In the genomic region with DNA sequence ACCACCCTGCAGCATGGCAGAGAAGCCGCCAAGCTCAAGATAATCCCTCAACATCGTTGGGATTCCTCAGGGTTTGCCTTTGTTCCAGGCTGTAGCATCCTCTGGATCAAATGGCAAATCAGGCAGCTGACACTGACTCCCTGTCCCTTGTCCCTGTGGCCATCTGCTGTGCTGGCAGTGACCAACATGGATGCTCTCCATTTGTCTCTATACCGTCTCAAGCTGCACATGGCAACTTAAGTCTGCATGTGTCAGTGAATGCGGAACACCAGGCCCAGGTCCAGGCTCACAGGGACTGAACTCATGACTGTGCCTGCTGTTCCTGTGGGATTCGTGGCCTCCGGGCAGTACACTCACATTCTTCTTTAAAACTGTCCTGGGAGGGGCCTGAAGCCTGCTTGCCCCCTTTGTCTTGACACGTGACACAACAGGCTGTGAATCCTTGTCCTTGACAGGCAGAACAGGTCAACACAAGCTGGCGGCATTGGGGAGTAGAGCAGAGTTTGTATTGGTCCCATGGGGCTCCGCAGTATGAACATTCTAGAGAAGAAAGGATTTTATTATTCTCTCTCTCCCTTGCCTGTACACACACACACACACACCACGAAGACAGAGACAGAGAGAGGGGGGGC, we compare ENCODE assay signal across 13 mouse cellular contexts. TPM values are rescaled to one million over a fixed set of nuclear protein-coding genes. Genes with fewer than 3 reads are reported as not detected.
DNase-seq lines count a peak whose midpoint lies in the region; ATAC-seq and TF ChIP-seq lines count a peak whose summit lies in the region.
"Had no signal": no experiment of that assay in that cellular context is flagged by ENCODE, and none has a peak within 500 bp of the region (broad histone marks: within the 10 kb centered on the region; RNA-seq: fewer than 3 reads in every experiment).

No protein-coding gene starts in this region.

- WGBS in kidney, embryonic 14.5 days = 69% methylated on average over 9 of the region's 10 CpGs
- WGBS in heart, embryonic 14.5 days = 57% methylated on average over 9 of the region's 10 CpGs
- 88% methylated on average over 10 of the region's 10 CpGs for WGBS in lung, postnatal 0 days

- peak; percentile 27 to 50 for DNase-seq in adrenal gland, adult (ENCODE audit: inconsistent age in 2 of 2, low spot score in 1 of 2)
- no peak for DNase-seq in adrenal gland, postnatal 36 days
- DNase-seq in kidney, adult 18-20 months = peak; percentile 6
- DNase-seq in cerebellum, adult 11 months = peak; percentile 76
- DNase-seq in urinary bladder, postnatal 14 days (ENCODE audit: low spot score) = no peak
- DNase-seq in lung, postnatal 0 days (ENCODE audit: low spot score) = no peak
- DNase-seq: adrenal gland, adult 8-10 months; thymus, postnatal 25 days had no signal

- H3K4me3 ChIP-seq in kidney, embryonic 14.5 days (ENCODE audit: low read length) = no peak overlapping the region
- H3K4me3 ChIP-seq in heart, embryonic 14.5 days (ENCODE audit: control insufficient read depth in 1 of 2, insufficient read depth in 1 of 2, low read depth in 1 of 2, low read length in 2 of 2) = no peak overlapping the region
- H3K4me3 ChIP-seq in lung, postnatal 0 days (ENCODE audit: low read depth, low read length) = no peak overlapping the region
- H3K4me3 ChIP-seq: liver, embryonic 12.5 days had no signal

- H3K4me1 ChIP-seq in kidney, embryonic 14.5 days (ENCODE audit: control insufficient read depth, insufficient read depth, low read length) = no peaks in the 10 kb centered on the region
- H3K4me1 ChIP-seq in heart, embryonic 14.5 days (ENCODE audit: control insufficient read depth in 2 of 2, insufficient read depth in 2 of 2, low read length in 2 of 2) = peaks cover 5 to 6% of the 10 kb centered on the region in 2 experiments; a peak in 3 of 4 replicates
- no peaks in the 10 kb centered on the region for H3K4me1 ChIP-seq in lung, postnatal 0 days (ENCODE audit: insufficient read depth, low read depth, low read length)
- H3K4me1 ChIP-seq: liver, embryonic 12.5 days had no signal

- H3K4me2 ChIP-seq in kidney, embryonic 14.5 days (replicated peaks; ENCODE audit: low read depth, low read length) = no peak overlapping the region
- no peak overlapping the region for H3K4me2 ChIP-seq in heart, embryonic 14.5 days (ENCODE audit: low read length)
- no peak overlapping the region for H3K4me2 ChIP-seq in lung, postnatal 0 days (replicated peaks; ENCODE audit: low read depth, low read length)
- H3K4me2 ChIP-seq: liver, embryonic 12.5 days had no signal

- ATAC-seq in kidney, embryonic 14.5 days (ENCODE audit: low FRiP score, low TSS enrichment) = no peak
- ATAC-seq in heart, embryonic 14.5 days (ENCODE audit: insufficient number of reproducible peaks, insufficient read depth, low FRiP score, low read depth) = no peak
- ATAC-seq in lung, postnatal 0 days = no peak
- ATAC-seq: liver, embryonic 12.5 days had no signal

- H3K9me3 ChIP-seq in kidney, embryonic 14.5 days (ENCODE audit: control insufficient read depth, low read length) = no peaks in the 10 kb centered on the region
- H3K9me3 ChIP-seq in heart, embryonic 14.5 days (ENCODE audit: control insufficient read depth, low read length) = no peaks in the 10 kb centered on the region
- H3K9me3 ChIP-seq in lung, postnatal 0 days (ENCODE audit: low read length) = no peaks in the 10 kb centered on the region
- H3K9me3 ChIP-seq: G1E; liver, embryonic 12.5 days had no signal

- TF ChIP-seq CTCF in lung, postnatal 0 days (IDR thresholded peaks at IDR 0.05) = no peak

- TF ChIP-seq EP300 in lung, postnatal 0 days (IDR thresholded peaks at IDR 0.05) = no peak

- H3K27ac ChIP-seq in kidney, embryonic 14.5 days (ENCODE audit: low read depth, low read length) = no peak overlapping the region
- peak overlapping the region; percentile 51 to 62 for H3K27ac ChIP-seq in heart, embryonic 14.5 days (replicated peaks in 1 of 2; ENCODE audit: control insufficient read depth in 1 of 2, insufficient read depth in 1 of 2, low read depth in 2 of 2, low read length in 2 of 2)
- H3K27ac ChIP-seq in lung, postnatal 0 days (ENCODE audit: low read length) = no peak overlapping the region
- H3K27ac ChIP-seq: liver, embryonic 12.5 days; macrophage had no signal

- H3K36me3 ChIP-seq in kidney, embryonic 14.5 days (ENCODE audit: control insufficient read depth, insufficient read depth, low read length) = peaks cover 83% of the 10 kb centered on the region
- peaks cover 99% of the 10 kb centered on the region for H3K36me3 ChIP-seq in heart, embryonic 14.5 days (ENCODE audit: control insufficient read depth, insufficient read depth, low read length)
- peaks cover 60% of the 10 kb centered on the region for H3K36me3 ChIP-seq in lung, postnatal 0 days (ENCODE audit: insufficient read depth, low read length)

- H3K9ac ChIP-seq in kidney, embryonic 14.5 days (ENCODE audit: low read depth, low read length) = no peak overlapping the region
- no peak overlapping the region; the same call in 1 of the 2 replicates for H3K9ac ChIP-seq in heart, embryonic 14.5 days (ENCODE audit: low read length)
- no peak overlapping the region for H3K9ac ChIP-seq in lung, postnatal 0 days (replicated peaks; ENCODE audit: low read depth)
- H3K9ac ChIP-seq: liver, embryonic 12.5 days had no signal

- H3K27me3 ChIP-seq in kidney, embryonic 14.5 days (ENCODE audit: control insufficient read depth, insufficient read depth, low read length) = no peaks in the 10 kb centered on the region
- no peaks in the 10 kb centered on the region for H3K27me3 ChIP-seq in heart, embryonic 14.5 days (ENCODE audit: control insufficient read depth, insufficient read depth, low read length)
- H3K27me3 ChIP-seq in lung, postnatal 0 days (replicated peaks; ENCODE audit: insufficient read depth, low read length) = no peaks in the 10 kb centered on the region
- H3K27me3 ChIP-seq: liver, embryonic 12.5 days had no signal

RNA-seq across cellular contexts. Expression of a gene that starts 21.8 kb away (rescaled TPM):
- total RNA-seq in adrenal gland, postnatal 36 days (2021) = 10 to 100 TPM; 48.5 to 49.5 TPM
- 70.5 and 106 TPM in 2 replicates for polyA plus RNA-seq in kidney, embryonic 14.5 days (2014; fragmentation: Nextera tagmentation; extraction: Ambion mirVana)
- 41.9 and 44.0 TPM in 2 replicates for polyA plus RNA-seq in heart, embryonic 14.5 days (2014; fragmentation: Nextera tagmentation; extraction: Ambion mirVana)
- polyA plus RNA-seq in lung, postnatal 0 days (2015; fragmentation: Nextera tagmentation; extraction: Ambion mirVana) = 21.9 and 23.8 TPM in 2 replicates

RNA-seq across cellular contexts. Expression of a gene that starts 21.8 kb away (rescaled TPM):
- total RNA-seq in adrenal gland, postnatal 36 days (2021) = 10 to 100 TPM; 29.4 to 29.5 TPM
- 23.5 and 46.0 TPM in 2 replicates for polyA plus RNA-seq in kidney, embryonic 14.5 days (2014; fragmentation: Nextera tagmentation; extraction: Ambion mirVana)
- polyA plus RNA-seq in heart, embryonic 14.5 days (2014; fragmentation: Nextera tagmentation; extraction: Ambion mirVana) = 24.3 and 25.0 TPM in 2 replicates
- polyA plus RNA-seq in lung, postnatal 0 days (2015; fragmentation: Nextera tagmentation; extraction: Ambion mirVana) = 16.8 and 19.3 TPM in 2 replicates

Comparison
In these comparisons a context has a peak if more than half of its experiments do, and no peak if none do; other contexts are left out.
1. DNase-seq: peak in adrenal gland, adult (2 of 2), kidney, adult 18-20 months (single experiment) and cerebellum, adult 11 months (single experiment); none in adrenal gland, postnatal 36 days (0 of 2), urinary bladder, postnatal 14 days (single experiment) and lung, postnatal 0 days (single experiment).
2. H3K27ac ChIP-seq: peak in heart, embryonic 14.5 days (2 of 2); none in kidney, embryonic 14.5 days (single experiment) and lung, postnatal 0 days (single experiment).